Mouse (Mus musculus): Measurements from ENCODE around the gene Olfr60. TPM values are rescaled to one million over a fixed set of nuclear protein-coding genes. Genes with fewer than 3 reads are reported as not detected.

Olfr60 gene
- not detected in 2 replicates for polyA plus RNA-seq (2015; fragmentation: Nextera tagmentation; extraction: Ambion mirVana)

GRCm38 (mm10) chr7:140361571-140361970 lies at the start of gene Olfr60:
TSS of gene Olfr60 (minus strand) at chr7:140361671.

GRCm38 (mm10) chr7:140402818-140403217 lies 41.3 kb upstream of the Olfr60 start, which contains the start of gene Olfr531:
TSS of gene Olfr531 (minus strand) at chr7:140402918.

DNA sequence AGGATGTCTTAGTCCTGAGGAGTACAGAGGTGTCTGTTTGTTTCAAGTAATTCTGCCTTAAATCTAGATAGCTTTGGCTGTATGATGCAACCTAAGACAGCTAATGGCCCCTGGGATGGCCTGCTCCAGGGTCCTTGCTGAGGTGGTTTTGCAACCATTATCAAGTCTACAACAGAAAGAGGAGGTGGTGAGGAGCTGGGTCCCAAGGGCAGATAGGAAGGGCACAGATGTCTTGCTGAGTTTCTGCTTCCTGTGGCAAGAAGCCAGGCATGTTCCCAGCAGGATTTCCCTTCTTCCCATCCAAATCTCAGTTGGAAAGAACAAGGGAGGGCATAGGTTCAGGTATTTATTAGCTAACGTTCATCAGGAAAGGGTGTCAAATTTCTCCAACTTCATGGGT lies 14.8 kb upstream of the Olfr60 start, which contains the start of gene Olfr530:
Olfr530 (minus strand) TSS at position 101 of the 400 bp plus-strand sequence.

GRCm38 (mm10) chr7:140333717-140334116 lies 27.8 kb downstream of the Olfr60 start, which contains the start of gene Olfr527:
TSS of gene Olfr527 (plus strand) at chr7:140334017.

GRCm38 (mm10) chr7:140320558-140320957 lies 40.9 kb downstream of the Olfr60 start, which contains the start of gene Olfr525:
TSS of gene Olfr525 (plus strand) at chr7:140320858.

Other genes with a start within 250 kb of the Olfr60 start
- gene Paox, start 245.9 kb downstream of the Olfr60 start, polyA plus RNA-seq (2015; fragmentation: Nextera tagmentation; extraction: Ambion mirVana), result 16.9 and 26.2 TPM in 2 replicates
- 290 and 453 TPM in 2 replicates for gene Echs1, start 245.2 kb downstream of the Olfr60 start, polyA plus RNA-seq (2015; fragmentation: Nextera tagmentation; extraction: Ambion mirVana)
- gene Mtg1, start 224.1 kb downstream of the Olfr60 start, polyA plus RNA-seq (2015; fragmentation: Nextera tagmentation; extraction: Ambion mirVana), result 32.9 and 51.0 TPM in 2 replicates
- 1.9 and 4.3 TPM in 2 replicates for gene Sprn, start 206.8 kb downstream of the Olfr60 start, polyA plus RNA-seq (2015; fragmentation: Nextera tagmentation; extraction: Ambion mirVana)
- gene Olfr522, start 196.9 kb downstream of the Olfr60 start, polyA plus RNA-seq (2015; fragmentation: Nextera tagmentation; extraction: Ambion mirVana), result not detected in 2 replicates
- gene Olfr523, start 188.5 kb downstream of the Olfr60 start, polyA plus RNA-seq (2015; fragmentation: Nextera tagmentation; extraction: Ambion mirVana), result not detected in 2 replicates
- not detected in 2 replicates for gene Olfr524, start 155.7 kb downstream of the Olfr60 start, polyA plus RNA-seq (2015; fragmentation: Nextera tagmentation; extraction: Ambion mirVana)
- 0.07 TPM in 1 of 2 replicates, not detected in the other for gene Cd163l1, start 143.4 kb downstream of the Olfr60 start, polyA plus RNA-seq (2015; fragmentation: Nextera tagmentation; extraction: Ambion mirVana)
- not detected in 2 replicates for gene 5830411N06Rik, start 114.4 kb downstream of the Olfr60 start, polyA plus RNA-seq (2015; fragmentation: Nextera tagmentation; extraction: Ambion mirVana)
- not detected in 2 replicates for gene Olfr525, start 40.8 kb downstream of the Olfr60 start, polyA plus RNA-seq (2015; fragmentation: Nextera tagmentation; extraction: Ambion mirVana)
- gene Olfr527, start 27.7 kb downstream of the Olfr60 start, polyA plus RNA-seq (2015; fragmentation: Nextera tagmentation; extraction: Ambion mirVana), result not detected in 2 replicates
- gene Olfr530, start 14.7 kb upstream of the Olfr60 start, polyA plus RNA-seq (2015; fragmentation: Nextera tagmentation; extraction: Ambion mirVana), result not detected in 2 replicates
- not detected in 2 replicates for gene Olfr531, start 41.2 kb upstream of the Olfr60 start, polyA plus RNA-seq (2015; fragmentation: Nextera tagmentation; extraction: Ambion mirVana)
- gene Olfr532, start 60.0 kb upstream of the Olfr60 start, polyA plus RNA-seq (2015; fragmentation: Nextera tagmentation; extraction: Ambion mirVana), result not detected in 2 replicates
- gene Olfr533, start 101.7 kb upstream of the Olfr60 start, polyA plus RNA-seq (2015; fragmentation: Nextera tagmentation; extraction: Ambion mirVana), result not detected in 2 replicates
- gene Olfr535, start 122.5 kb upstream of the Olfr60 start, polyA plus RNA-seq (2015; fragmentation: Nextera tagmentation; extraction: Ambion mirVana), result not detected in 2 replicates
- gene Olfr536, start 145.7 kb upstream of the Olfr60 start, polyA plus RNA-seq (2015; fragmentation: Nextera tagmentation; extraction: Ambion mirVana), result not detected in 2 replicates
- gene Olfr538, start 206.2 kb upstream of the Olfr60 start, polyA plus RNA-seq (2015; fragmentation: Nextera tagmentation; extraction: Ambion mirVana), result not detected in 2 replicates
- gene Olfr46, start 239.6 kb upstream of the Olfr60 start, polyA plus RNA-seq (2015; fragmentation: Nextera tagmentation; extraction: Ambion mirVana), result not detected in 2 replicates